Mouse (Mus musculus) E14TG2a.4 (cell line): ENCODE measurements around the gene Acss2.

Experiments used
- CTCF ChIP-seq: conservative IDR thresholded peaks from 2 replicates; pipeline ENCODE4 v1.5.1; 2014; ENCODE audit warnings: low read length
- NANOG ChIP-seq: IDR thresholded peaks from 2 replicates; pipeline ENCODE4 v1.6.1; 2014; ENCODE audit warnings: borderline replicate concordance, low read length, mixed read lengths
- POU5F1 ChIP-seq: IDR thresholded peaks from 2 replicates; pipeline ENCODE4 v1.6.1; 2014; ENCODE audit warnings: low read length, borderline replicate concordance

GRCm38 (mm10) chr2:155633121-155633520 lies 115.4 kb downstream of the Acss2 start:
- TF ChIP-seq CTCF (no peak), NANOG (no peak), POU5F1 (no peak)
